Mouse (Mus musculus) G1E (cell line): ENCODE results near the gene Pip5k1b. TPM values are rescaled to one million over a fixed set of nuclear protein-coding genes. Genes with fewer than 3 reads are reported as not detected.

ENCODE experiments used
- ATAC-seq: 2 replicates; pipeline ENCODE4 v1.8.0; 2016; ENCODE audit warnings: mild to moderate bottlenecking; ENCODE audit not compliant: insufficient number of reproducible peaks, poor library complexity, low FRiP score, severe bottlenecking; ENCODE audit errors: extremely low read depth
- DNase-seq: peaks from one replicate; pipeline ENCODE4 v3.0.0; 2012; ENCODE audit warnings: low spot score
- H3K27me3 ChIP-seq: 2 replicates; pipeline ENCODE4 v1.6.1; 2012; ENCODE audit warnings: mild to moderate bottlenecking, low read length, inconsistent platforms; ENCODE audit not compliant: insufficient read depth
- H3K36me3 ChIP-seq: replicated peaks from 2 replicates; pipeline ENCODE3; 2012; ENCODE audit warnings: mild to moderate bottlenecking, inconsistent platforms
- H3K4me1 ChIP-seq: 2 replicates; pipeline ENCODE4 v1.6.1; 2012; ENCODE audit warnings: low read depth, low read length, inconsistent platforms, mixed read lengths; ENCODE audit not compliant: insufficient read depth
- H3K4me3 ChIP-seq: 2 replicates; pipeline ENCODE4 v1.5.1; 2012; ENCODE audit warnings: low read depth, mild to moderate bottlenecking, inconsistent platforms, low read length, moderate library complexity, mixed read lengths
- H3K9me3 ChIP-seq: replicated peaks from 2 replicates; pipeline ENCODE4 v1.6.1; 2012; ENCODE audit warnings: inconsistent platforms
- CTCF ChIP-seq: IDR thresholded peaks from 2 replicates; pipeline ENCODE4 v1.5.1; 2012; ENCODE audit warnings: low read depth, low read length, inconsistent platforms, mixed read lengths
- GATA1 ChIP-seq: IDR thresholded peaks from 2 replicates; pipeline ENCODE4 v1.6.1; 2012; ENCODE audit warnings: borderline replicate concordance, low read length, inconsistent platforms, mixed read lengths
- GATA2 ChIP-seq: IDR thresholded peaks from 2 replicates; pipeline ENCODE4 v1.6.1; 2012; ENCODE audit warnings: low read depth, low read length, inconsistent platforms, borderline replicate concordance
- POLR2AphosphoS5 ChIP-seq: IDR thresholded peaks from 2 replicates; pipeline ENCODE4 v1.6.1; 2012; ENCODE audit warnings: low read depth, low read length, inconsistent platforms; ENCODE audit not compliant: insufficient replicate concordance
- TAL1 ChIP-seq: conservative IDR thresholded peaks from 2 replicates; pipeline ENCODE4 v1.6.1; 2012; ENCODE audit warnings: low read depth, low read length, inconsistent platforms, mixed read lengths
- polyA plus RNA-seq: library from polyadenylated mRNA; stranded (reverse); fragments of >175 nt; gene quantifications from 2 replicates; pipeline ENCODE4 v1.2.3, GENCODE M21; 2012
- total RNA-seq, 2 experiments: library from RNA; stranded (forward) in 1 of 2; stranded (reverse) in 1 of 2; fragments of 200-1000 nt in 1 of 2; fragments of >200 nt in 1 of 2; fragmentation: Nextera tagmentation in 1 of 2; gene quantifications; 2 replicates each; pipeline ENCODE4 v1.2.3; 2014 to 2017

Pip5k1b gene
- total and polyA plus RNA-seq, 3 experiments: 12.7 to 66.4 (median 23.6) TPM

- Histone ChIP-seq H3K27me3 (no peaks in the 10 kb centered on the region), H3K4me3 (no peak overlapping the region), H3K9me3 (no peaks in the 10 kb centered on the region), H3K4me1 (peaks cover 10% of the 10 kb centered on the region), H3K36me3 (peaks cover 70% of the 10 kb centered on the region)
- TF ChIP-seq TAL1: no peak
- no peak for TF ChIP-seq GATA2
- TF ChIP-seq CTCF: no peak
- no peak for TF ChIP-seq GATA1
- TF ChIP-seq POLR2AphosphoS5: no peak
- no peak for DNase-seq
- ATAC-seq: no peak
Observed at GRCm38 (mm10) chr19:24317731-24318130, 237.9 kb downstream of the Pip5k1b start.

- Histone ChIP-seq H3K4me1 (peaks cover 10% of the 10 kb centered on the region), H3K9me3 (no peaks in the 10 kb centered on the region), H3K4me3 (no peak overlapping the region), H3K36me3 (peaks cover 70% of the 10 kb centered on the region), H3K27me3 (no peaks in the 10 kb centered on the region)
- no peak for TF ChIP-seq GATA1
- TF ChIP-seq CTCF: no peak
- no peak for TF ChIP-seq POLR2AphosphoS5
- no peak for DNase-seq
- no peak for ATAC-seq
Observed at GRCm38 (mm10) chr19:24317038-24317591, 238.6 kb downstream of the Pip5k1b start.

GRCm38 (mm10) chr19:24316060-24316725 is 239.5 kb downstream of the Pip5k1b start:
- Histone ChIP-seq H3K36me3 (peaks cover 69% of the 10 kb centered on the region), H3K4me1 (peaks cover 10% of the 10 kb centered on the region), H3K9me3 (no peaks in the 10 kb centered on the region), H3K27me3 (no peaks in the 10 kb centered on the region), H3K4me3 (no peak overlapping the region)
- ATAC-seq (no peak), DNase-seq (no peak)
- no peak for TF ChIP-seq CTCF
- TF ChIP-seq GATA1: no peak
- TF ChIP-seq TAL1: no peak
- no peak for TF ChIP-seq GATA2
- no peak for TF ChIP-seq POLR2AphosphoS5

GRCm38 (mm10) chr19:24315234-24315633 is 240.4 kb downstream of the Pip5k1b start:
- H3K9me3 ChIP-seq: no peaks in the 10 kb centered on the region
- H3K36me3 ChIP-seq: peaks cover 63% of the 10 kb centered on the region
- TF ChIP-seq GATA1 (no peak), POLR2AphosphoS5 (no peak), CTCF (no peak), TAL1 (no peak), GATA2 (no peak)
- no peak overlapping the region for H3K4me3 ChIP-seq
- ATAC-seq (no peak), DNase-seq (no peak)
- H3K4me1 ChIP-seq: peaks cover 10% of the 10 kb centered on the region
- H3K27me3 ChIP-seq: no peaks in the 10 kb centered on the region

- H3K9me3 ChIP-seq: no peaks in the 10 kb centered on the region
- peaks cover 63% of the 10 kb centered on the region for H3K36me3 ChIP-seq
- DNase-seq (no peak), ATAC-seq (no peak)
- no peak overlapping the region for H3K4me3 ChIP-seq
- TF ChIP-seq CTCF (no peak), POLR2AphosphoS5 (no peak), GATA1 (no peak), TAL1 (no peak), GATA2 (no peak)
- no peaks in the 10 kb centered on the region for H3K27me3 ChIP-seq
- H3K4me1 ChIP-seq: peaks cover 10% of the 10 kb centered on the region
Observed at GRCm38 (mm10) chr19:24314676-24315075, 241.0 kb downstream of the Pip5k1b start.

GRCm38 (mm10) chr19:24312556-24313342 is 242.9 kb downstream of the Pip5k1b start:
- H3K36me3 ChIP-seq: peaks cover 72% of the 10 kb centered on the region
- ATAC-seq (no peak), DNase-seq (no peak)
- TF ChIP-seq CTCF: no peak
- TF ChIP-seq TAL1: no peak
- TF ChIP-seq GATA1: no peak
- TF ChIP-seq GATA2: no peak
- no peak for TF ChIP-seq POLR2AphosphoS5
- no peaks in the 10 kb centered on the region for H3K9me3 ChIP-seq
- peaks cover 10% of the 10 kb centered on the region for H3K4me1 ChIP-seq
- no peak overlapping the region for H3K4me3 ChIP-seq
- no peaks in the 10 kb centered on the region for H3K27me3 ChIP-seq
